Mouse (Mus musculus) sigmoid colon, adult 10 weeks (tissue): ENCODE results near the gene Timm8b. TPM values are rescaled to one million over a fixed set of nuclear protein-coding genes. Genes with fewer than 3 reads are reported as not detected.

Experiments
- polyA plus RNA-seq: library from polyadenylated mRNA; stranded (reverse); fragments of 350-450 nt; fragmentation: Illumina TruSeq; extraction: RNeasy Lipid Tissue Mini Kit (QIAGEN cat#74804); gene quantifications from one replicate; pipeline ENCODE4 v1.2.3, GENCODE M21; 2014; ENCODE audit warnings: low read depth, low replicate concordance

The Timm8b gene
- 88.6 TPM for polyA plus RNA-seq

DNA sequence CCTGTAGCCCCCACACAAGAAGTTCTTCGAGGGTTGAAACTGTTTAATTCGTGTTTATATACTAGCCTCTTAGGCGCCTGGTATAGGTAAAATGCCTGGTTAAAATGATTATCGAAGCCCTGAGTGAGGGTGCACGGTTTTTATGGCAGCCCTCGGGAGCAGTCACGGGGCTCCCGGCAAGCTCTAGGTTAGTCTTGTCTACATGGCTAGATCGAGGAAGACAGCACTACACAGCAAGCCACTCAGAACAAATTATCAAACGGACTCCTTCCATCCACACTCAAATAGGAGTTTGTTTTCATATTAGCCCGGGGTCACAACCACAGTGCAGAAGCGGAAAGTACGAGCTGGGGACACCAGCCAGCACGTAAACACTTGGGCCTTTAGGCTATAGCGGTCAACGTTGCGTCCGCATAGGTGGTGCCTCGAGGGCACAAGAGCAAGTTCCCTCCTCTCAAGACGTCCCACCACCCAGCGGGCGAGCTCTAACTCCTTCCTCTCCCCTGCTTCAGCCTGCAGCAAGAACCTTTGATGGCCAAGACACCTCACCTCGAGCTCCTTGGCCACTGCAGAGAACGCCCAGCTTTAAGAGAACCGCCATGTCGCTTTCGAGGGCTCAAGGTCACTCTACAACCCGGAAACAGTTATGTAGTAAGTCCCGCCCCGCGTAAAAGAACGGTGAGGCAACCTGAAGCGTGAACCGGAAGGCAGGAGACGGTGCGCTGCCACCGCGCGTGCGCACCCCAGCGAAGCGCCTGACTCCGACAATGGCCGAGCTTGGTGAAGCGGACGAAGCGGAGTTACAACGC, at the start of gene Timm8b, which contains the start of gene Sdhd:
Gene Timm8b (plus strand): TSS at position 722 of the 809 bp plus-strand sequence.
Gene Sdhd (minus strand): TSS at position 624 of the 809 bp plus-strand sequence.

DNA sequence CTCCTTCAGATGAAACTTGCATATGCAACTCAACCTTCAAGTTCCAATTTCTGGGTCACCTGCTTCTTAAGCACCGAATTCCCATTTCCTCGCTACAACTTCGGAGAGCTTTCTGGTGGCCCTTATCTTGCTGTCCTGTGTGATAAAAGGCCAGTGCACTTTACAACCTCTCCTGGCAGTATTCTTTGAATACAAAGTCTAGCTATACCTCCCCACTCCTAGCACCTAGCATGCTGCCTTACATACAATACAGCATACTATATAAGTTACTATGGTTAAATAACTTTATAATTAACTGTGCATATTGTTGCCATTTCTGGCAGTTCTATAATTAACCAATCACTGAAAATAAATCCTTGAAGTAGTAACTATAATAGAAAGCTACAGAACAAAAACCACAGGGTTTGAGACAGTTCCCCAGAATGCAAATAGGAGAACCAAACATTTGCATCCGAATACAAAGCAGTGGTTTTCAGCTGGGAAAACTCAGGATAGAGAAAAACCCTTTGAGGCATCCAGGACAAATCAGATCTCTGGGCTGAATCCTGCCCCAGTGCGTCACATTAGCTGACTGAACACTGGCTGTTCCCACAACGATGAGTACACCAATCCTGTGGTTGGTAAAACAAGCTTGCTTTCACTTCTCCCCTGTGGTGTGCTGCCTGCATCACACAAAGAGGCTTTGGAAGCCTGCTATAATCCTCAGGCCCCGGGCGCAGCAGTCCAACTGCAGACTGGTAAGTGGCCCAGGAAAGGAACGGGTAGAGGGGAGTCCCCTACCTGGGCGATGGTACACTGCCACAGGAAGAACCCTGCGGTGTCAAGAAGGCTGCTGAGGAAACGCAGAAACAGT, 49.2 kb upstream of the Timm8b start, which contains the start of gene Il18:
Gene Il18 (plus strand): TSS at position 587 of the 853 bp plus-strand sequence.

DNA sequence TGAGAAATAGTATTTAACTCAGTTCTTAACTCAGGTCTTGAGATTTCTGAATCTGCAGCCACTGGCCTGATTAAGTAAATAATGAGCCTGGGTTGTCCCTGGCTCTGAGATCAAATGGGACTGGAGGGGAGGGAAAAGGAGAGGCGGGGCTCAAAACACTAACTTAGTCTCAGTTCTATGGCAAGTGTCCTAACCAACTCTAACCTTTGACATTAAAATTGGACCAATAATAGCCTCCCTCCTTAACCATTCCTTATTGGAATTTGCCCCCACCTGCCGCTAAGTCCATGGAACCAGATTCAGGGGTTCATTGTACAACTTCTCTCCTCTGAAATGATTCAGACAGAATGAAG, 48.6 kb upstream of the Timm8b start, which contains the start of gene Bco2:
Gene Bco2 (minus strand): TSS at position 88 of the 353 bp plus-strand sequence.

DNA sequence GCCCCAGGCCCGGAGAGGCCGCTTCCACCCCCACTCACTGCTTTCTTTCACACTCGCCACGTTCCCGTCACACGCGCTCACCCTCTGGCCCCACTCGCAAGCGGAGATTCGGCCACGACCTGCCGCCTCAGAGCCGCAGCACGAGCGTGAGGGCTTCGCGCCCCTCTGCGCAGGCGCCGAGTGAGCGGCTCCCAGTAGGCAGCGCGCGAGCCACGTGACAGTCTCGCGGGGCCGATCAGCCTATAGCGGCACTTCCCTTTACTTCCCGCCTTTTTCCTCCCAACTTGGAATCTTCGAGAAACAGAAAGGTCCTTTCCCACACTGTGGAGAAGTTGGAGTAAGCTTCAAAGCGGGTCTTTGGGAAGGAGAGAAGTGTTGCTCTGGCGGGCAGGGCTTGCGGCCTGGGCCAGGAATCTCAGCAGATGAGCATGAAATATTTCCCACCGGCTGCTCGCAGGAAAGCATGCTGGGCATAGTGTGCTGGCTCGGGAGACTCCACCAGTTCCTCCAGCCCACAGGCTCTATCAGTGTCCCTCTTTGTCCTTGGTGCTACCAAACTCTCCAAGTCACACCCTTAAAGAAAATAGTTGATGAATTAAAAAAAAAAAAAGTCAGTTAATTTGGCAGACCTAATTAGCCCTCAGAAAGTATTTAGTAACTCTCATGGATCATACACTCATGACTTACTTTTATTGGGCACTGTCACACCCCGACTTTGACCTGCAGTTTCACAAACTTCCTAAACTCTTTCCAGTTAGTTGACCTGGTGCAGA, 42.4 kb upstream of the Timm8b start, which contains the start of gene Tex12:
Gene Tex12 (minus strand): TSS at position 181 of the 773 bp plus-strand sequence.

DNA sequence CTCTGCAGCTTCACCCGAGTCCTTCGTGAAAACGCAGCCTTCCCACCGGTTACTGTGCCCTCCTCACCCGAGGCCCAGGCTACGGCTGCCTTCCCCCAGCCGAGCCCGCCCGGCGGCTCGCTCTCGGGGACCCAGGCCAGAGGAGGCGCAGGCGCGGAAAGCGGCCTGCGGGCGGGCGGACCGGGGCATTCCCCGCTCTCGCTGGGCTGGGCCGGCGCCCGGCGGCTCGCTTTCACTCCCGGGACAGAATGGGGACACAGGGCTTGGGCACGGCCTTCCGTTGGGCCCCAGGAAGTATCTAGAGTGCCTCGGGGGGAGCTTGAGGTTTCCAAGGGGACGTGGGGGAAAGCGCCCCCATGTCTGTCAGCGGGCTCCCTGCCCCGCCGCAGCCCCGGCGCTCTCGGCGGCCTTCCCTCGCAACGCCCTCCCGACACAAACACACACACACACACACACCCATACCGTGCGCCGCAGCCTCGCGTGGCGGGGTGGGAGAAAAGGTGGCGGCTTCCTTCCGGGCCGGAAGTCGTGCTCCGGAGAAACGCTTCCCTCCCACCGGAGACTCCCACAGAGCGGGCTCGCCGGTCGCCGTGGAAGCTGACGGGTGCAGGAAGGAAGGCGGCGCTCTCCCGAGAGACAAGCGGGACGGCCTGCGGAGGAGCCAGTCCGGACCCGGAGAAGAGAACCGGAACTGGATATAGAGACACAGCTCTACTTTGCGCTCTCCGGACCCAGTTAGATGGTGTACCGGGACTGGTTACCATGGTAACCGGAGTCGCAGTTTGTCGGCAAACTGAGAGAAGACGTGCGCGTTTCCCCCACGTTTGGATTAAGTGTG, 13.3 kb downstream of the Timm8b start, which contains the start of the genes Pih1d2 and Nkapd1:
Gene Pih1d2 (plus strand): TSS at position 556 of the 838 bp plus-strand sequence.
Gene Nkapd1 (minus strand): TSS at position 699 of the 838 bp plus-strand sequence.

Other genes with a start within 250 kb of the Timm8b start
- gene Plet1, start 109.4 kb upstream of the Timm8b start, polyA plus RNA-seq: 55.0 TPM
- gene Pts, start 75.2 kb upstream of the Timm8b start, polyA plus RNA-seq: 200 TPM
- 1,164 TPM for gene Il18, start 49.1 kb upstream of the Timm8b start, polyA plus RNA-seq
- gene Bco2, start 48.7 kb upstream of the Timm8b start, polyA plus RNA-seq: 25.0 TPM
- 13.9 TPM for gene Tex12, start 42.6 kb upstream of the Timm8b start, polyA plus RNA-seq
- gene Sdhd, start 98 bp upstream of the Timm8b start, polyA plus RNA-seq: 374 TPM
- gene Pih1d2, start 13.4 kb downstream of the Timm8b start, polyA plus RNA-seq: 4.5 TPM
- gene Nkapd1, start 13.6 kb downstream of the Timm8b start, polyA plus RNA-seq: 123 TPM
- 118 TPM for gene Dlat, start 55.9 kb downstream of the Timm8b start, polyA plus RNA-seq
- gene Dixdc1, start 135.6 kb downstream of the Timm8b start, polyA plus RNA-seq: 22.0 TPM
- gene 2310030G06Rik, start 142.6 kb downstream of the Timm8b start, polyA plus RNA-seq: 44.2 TPM
- 10.2 TPM for gene Cryab, start 147.4 kb downstream of the Timm8b start, polyA plus RNA-seq
- not detected for gene Hspb2, start 148.4 kb downstream of the Timm8b start, polyA plus RNA-seq
- gene Fdxacb1, start 164.3 kb downstream of the Timm8b start, polyA plus RNA-seq: 8.9 TPM
- 10.8 TPM for gene Alg9, start 171.1 kb downstream of the Timm8b start, polyA plus RNA-seq
- 94.8 TPM for gene 1110032A03Rik, start 171.6 kb downstream of the Timm8b start, polyA plus RNA-seq
- 29.4 TPM for gene Ppp2r1b, start 241.4 kb downstream of the Timm8b start, polyA plus RNA-seq